Mouse (Mus musculus) testis, adult 2 months (tissue): ENCODE measurements around the gene Exoc4.

Experiments
- CTCF ChIP-seq: fragments of 200-500 bp; IDR thresholded peaks from 2 replicates; pipeline ENCODE4 v1.5.1; 2012; ENCODE audit warnings: low read depth, mild to moderate bottlenecking, inconsistent platforms, low read length, moderate library complexity; ENCODE audit not compliant: control insufficient read depth, insufficient read depth, insufficient replicate concordance
- POLR2A ChIP-seq: fragments of 200-500 bp; IDR thresholded peaks from 2 replicates; pipeline ENCODE4 v1.6.1; 2012; ENCODE audit warnings: low read depth, mild to moderate bottlenecking, inconsistent platforms, low read length, moderate library complexity; ENCODE audit not compliant: control insufficient read depth

DNA sequence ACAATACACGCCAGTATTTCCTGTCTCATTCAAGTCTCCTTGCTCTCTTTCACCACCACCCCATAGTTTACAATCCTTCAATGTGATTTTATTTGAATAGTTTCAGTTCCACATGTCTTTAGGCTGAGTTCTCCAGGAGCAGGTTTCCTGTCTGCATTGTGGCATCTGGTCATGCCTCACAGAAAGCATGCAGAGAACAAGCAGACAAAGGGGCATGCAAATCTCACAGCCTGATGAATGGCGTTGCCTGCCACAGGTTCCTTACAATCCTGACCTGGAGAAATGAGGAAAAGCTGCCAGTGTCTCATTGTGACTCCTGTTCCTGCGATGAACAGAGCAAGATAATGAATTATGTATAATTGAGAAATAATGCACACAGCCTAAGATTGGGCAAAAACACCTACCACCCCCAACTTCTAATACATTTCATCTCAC is 490.0 kb downstream of the Exoc4 start:
- TF ChIP-seq CTCF, result no peak
- TF ChIP-seq POLR2A, result no peak
